Mouse (Mus musculus): ENCODE data around the gene Ssbp4.
"Not testable (repeated sequence)": the region's sequence is repeated elsewhere in the genome, so short reads cannot be mapped to it uniquely, and the experiment has no call there.

GRCm38 (mm10) chr8:70587955-70588354 is 20.7 kb downstream of the Ssbp4 start:
- TF ChIP-seq GATA1 (IDR thresholded peaks at IDR 0.05; ENCODE audit: borderline replicate concordance, low read length); FLI1 (IDR thresholded peaks at IDR 0.05; ENCODE audit: low read length): not testable (repeated sequence)
